Mouse (Mus musculus) lung, adult 2 months (tissue): ENCODE results near the gene Ptgis. TPM values are rescaled to one million over a fixed set of nuclear protein-coding genes. Genes with fewer than 3 reads are reported as not detected.

Experiments used
- DNase-seq: peaks from one replicate; pipeline ENCODE4 v3.0.0; 2022
- H3K4me1 ChIP-seq: fragments of 200-500 bp; 2 replicates; pipeline ENCODE4 v1.6.1; 2011; ENCODE audit warnings: low read length; ENCODE audit not compliant: control insufficient read depth, insufficient read depth
- H3K4me3 ChIP-seq: fragments of 200-500 bp; replicated peaks from 2 replicates; pipeline ENCODE3; 2011; ENCODE audit warnings: low read depth, mild to moderate bottlenecking, control low read depth, low read length; ENCODE audit errors: extremely low read depth
- CTCF ChIP-seq: fragments of 200-500 bp; IDR thresholded peaks from 2 replicates; pipeline ENCODE4 v1.5.1; 2011; ENCODE audit warnings: mild to moderate bottlenecking, low read length, control low read depth; ENCODE audit not compliant: insufficient read depth
- POLR2A ChIP-seq: fragments of 200-500 bp; IDR thresholded peaks from 2 replicates; pipeline ENCODE4 v1.6.1; 2011; ENCODE audit warnings: low read depth, mild to moderate bottlenecking, control low read depth, low read length, borderline replicate concordance; ENCODE audit errors: extremely low read depth
- WGBS: fragments of 180-500 bp; shearing (Covaris S2); methylation state at CpG from one replicate; pipeline ENCODE4 v1.1.7; 2018; 5-methylcytosine and 5-hydroxymethylcytosine counted together
- polyA plus RNA-seq: library from polyadenylated mRNA; depleted of rRNA; stranded (reverse); fragments of >200 nt; gene quantifications from 2 replicates; pipeline ENCODE4 v1.2.3, GENCODE M21; 2012; rRNA removed

Gene Ptgis
- polyA plus RNA-seq, result 105 and 162 TPM in 2 replicates

- Histone ChIP-seq H3K4me3 (peak within 1 kb of the TSS; percentile 56), H3K4me1 (no peaks in the 10 kb centered on the region)
- 8% methylated on average over 43 of the region's 45 CpGs for WGBS
- DNase-seq, result no peak
- no peak for TF ChIP-seq POLR2A
- no peak for TF ChIP-seq CTCF
Measured at GRCm38 (mm10) chr2:167240008-167240964, at the start of gene Ptgis. TSS of gene Ptgis (minus strand) at chr2:167240604.

- 93% methylated on average over 13 of the region's 13 CpGs for WGBS
- DNase-seq, result no peak
Measured at GRCm38 (mm10) chr2:167281461-167281860, 41.1 kb upstream of the Ptgis start.

GRCm38 (mm10) chr2:167280986-167281310 is 40.5 kb upstream of the Ptgis start:
- TF ChIP-seq POLR2A (no peak), CTCF (no peak)
- no peaks in the 10 kb centered on the region for H3K4me1 ChIP-seq
- 74% methylated on average over 4 of the region's 4 CpGs for WGBS
- no peak overlapping the region for H3K4me3 ChIP-seq
- DNase-seq, result no peak

More at GRCm38 (mm10) chr2:167281461-167281860, 41.1 kb upstream of the Ptgis start:
- H3K4me3 ChIP-seq, result no peak overlapping the region
- no peak for TF ChIP-seq POLR2A
- no peak for TF ChIP-seq CTCF
- no peaks in the 10 kb centered on the region for H3K4me1 ChIP-seq

- 39% methylated on average over 26 of the region's 26 CpGs for WGBS
- peak; percentile 71 for DNase-seq
- TF ChIP-seq POLR2A, result no peak
- TF ChIP-seq CTCF, result peak; percentile 93
- Histone ChIP-seq H3K4me1 (no peaks in the 10 kb centered on the region), H3K4me3 (no peak overlapping the region)
Measured at GRCm38 (mm10) chr2:167280090-167280985, 39.9 kb upstream of the Ptgis start.

- no peaks in the 10 kb centered on the region for H3K4me1 ChIP-seq
- 50% methylated on average over 17 of the region's 17 CpGs for WGBS
- H3K4me3 ChIP-seq, result no peak overlapping the region
- DNase-seq, result peak; percentile 64
- TF ChIP-seq CTCF (peak; percentile 89), POLR2A (no peak)
Measured at GRCm38 (mm10) chr2:167278751-167279526, 38.5 kb upstream of the Ptgis start.

DNA sequence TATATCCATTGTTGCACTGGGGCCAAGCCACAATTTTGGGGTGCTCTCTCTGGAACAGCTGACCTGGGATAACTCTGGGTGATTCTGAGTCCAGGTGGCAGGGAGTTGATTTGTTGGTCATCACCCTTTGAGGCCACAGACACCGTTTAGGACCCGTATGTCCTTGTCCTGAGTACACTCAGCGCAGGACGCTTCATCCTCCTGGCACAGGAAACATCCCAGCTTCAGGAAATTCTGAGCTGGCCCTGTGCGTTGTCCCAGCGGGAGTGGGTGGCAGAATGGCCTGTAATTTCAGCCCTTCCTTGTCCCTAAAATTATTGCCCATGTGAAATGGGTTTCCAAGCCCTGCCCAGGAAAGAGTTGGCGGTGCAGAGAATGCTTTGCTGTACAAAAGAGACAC is 37.6 kb upstream of the Ptgis start:
- H3K4me3 ChIP-seq, result no peak overlapping the region
- WGBS, result 55% methylated on average over 7 of the region's 7 CpGs
- no peaks in the 10 kb centered on the region for H3K4me1 ChIP-seq
- no peak for TF ChIP-seq CTCF
- no peak for TF ChIP-seq POLR2A
- no peak for DNase-seq

DNA sequence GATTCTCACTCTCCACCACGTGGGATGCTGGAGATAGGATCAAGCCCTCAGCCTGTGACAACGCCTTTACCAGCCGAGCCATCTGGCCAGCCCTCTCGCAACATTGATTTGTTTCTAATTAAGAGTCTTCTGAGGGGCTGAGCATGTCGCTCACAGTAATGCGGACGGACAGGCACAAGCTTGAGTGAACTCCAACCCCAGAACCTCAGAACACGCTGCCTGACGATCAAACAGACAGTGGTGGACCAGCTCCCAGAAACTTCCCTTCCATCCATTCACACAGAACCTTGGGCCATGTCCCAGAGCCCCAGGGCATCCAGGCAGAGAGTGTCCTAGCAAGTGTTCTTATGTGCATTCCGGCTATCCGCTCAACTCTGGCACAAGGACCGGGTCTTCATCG is 36.6 kb upstream of the Ptgis start:
- peak; percentile 3 for DNase-seq
- H3K4me1 ChIP-seq, result no peaks in the 10 kb centered on the region
- WGBS, result 71% methylated on average over 13 of the region's 13 CpGs
- TF ChIP-seq POLR2A (no peak), CTCF (no peak)
- no peak overlapping the region for H3K4me3 ChIP-seq

GRCm38 (mm10) chr2:167275856-167276255 is 35.5 kb upstream of the Ptgis start:
- H3K4me1 ChIP-seq, result no peaks in the 10 kb centered on the region
- 91% methylated on average over 10 of the region's 10 CpGs for WGBS
- DNase-seq, result peak; percentile 0
- no peak for TF ChIP-seq POLR2A
- no peak for TF ChIP-seq CTCF
- H3K4me3 ChIP-seq, result no peak overlapping the region
